Mouse (Mus musculus) layer of hippocampus, adult 8-10 months (tissue): ENCODE results near the gene Mpz. TPM values are rescaled to one million over a fixed set of nuclear protein-coding genes. Genes with fewer than 3 reads are reported as not detected.

Experiments
- total RNA-seq, 4 experiments: library from RNA; stranded (reverse); gene quantifications; 2 replicates each; pipeline ENCODE4 v1.2.4; 2022

The Mpz gene
- total RNA-seq, 4 experiments from 2014 or later, result not detected

Other genes starting within 250 kb of the Mpz start
- gene Fcrlb, start 237.8 kb upstream of the Mpz start, total RNA-seq, result under 1 TPM; 0.25 to 0.61 (median 0.41) TPM
- not detected for gene Fcrla, start 223.1 kb upstream of the Mpz start, total RNA-seq
- gene Fcgr2b, start 174.2 kb upstream of the Mpz start, total RNA-seq, result 10 to 100 TPM in 2 of 4 experiments, 1 to 10 TPM in 2; 4.2 to 46.4 (median 21.4) TPM
- gene Fcgr4, start 131.8 kb upstream of the Mpz start, total RNA-seq, result 1 to 10 TPM in 2 of 4 experiments, not detected in 2; 1.5 to 1.7 TPM
- gene Fcgr3, start 85.8 kb upstream of the Mpz start, total RNA-seq, result 10 to 100 TPM; 10.6 to 67.7 (median 34.1) TPM
- 1 to 10 TPM in 2 of 4 experiments, under 1 TPM in 2; 0.43 to 3.1 (median 1.3) TPM for gene Cfap126, start 36.8 kb upstream of the Mpz start, total RNA-seq
- gene Sdhc, start 108 bp upstream of the Mpz start, total RNA-seq, result 100 to 1,000 TPM; 201 to 206 (median 203) TPM
- gene Pcp4l1, start 45.6 kb downstream of the Mpz start, total RNA-seq, result 10 to 100 TPM; 42.4 to 47.5 (median 44.4) TPM
- gene Nr1i3, start 63.3 kb downstream of the Mpz start, total RNA-seq, result under 1 TPM in 2 of 4 experiments, not detected in 2; 0.10 to 0.36 TPM
- 10 to 100 TPM; 69.3 to 85.0 (median 74.9) TPM for gene Tomm40l, start 71.8 kb downstream of the Mpz start, total RNA-seq
- gene Apoa2, start 74.3 kb downstream of the Mpz start, total RNA-seq, result 1 to 10 TPM; 1.9 to 3.1 (median 2.5) TPM
- 10 to 100 TPM; 10.9 to 95.1 (median 48.8) TPM for gene Fcer1g, start 83.7 kb downstream of the Mpz start, total RNA-seq
- gene Adamts4, start 99.7 kb downstream of the Mpz start, total RNA-seq, result 10 to 100 TPM; 11.6 to 13.7 (median 12.4) TPM
- 100 to 1,000 TPM; 263 to 286 (median 271) TPM for gene Ndufs2, start 100.7 kb downstream of the Mpz start, total RNA-seq
- gene B4galt3, start 119.6 kb downstream of the Mpz start, total RNA-seq, result 10 to 100 TPM; 63.5 to 76.8 (median 70.2) TPM
- gene Ppox, start 130.5 kb downstream of the Mpz start, total RNA-seq, result 10 to 100 TPM; 28.5 to 37.1 (median 33.3) TPM
- 10 to 100 TPM; 53.7 to 63.6 (median 58.8) TPM for gene Usp21, start 137.3 kb downstream of the Mpz start, total RNA-seq
- gene Ufc1, start 144.3 kb downstream of the Mpz start, total RNA-seq, result 100 to 1,000 TPM; 101 to 113 (median 108) TPM
- gene Dedd, start 178.4 kb downstream of the Mpz start, total RNA-seq, result 10 to 100 TPM; 35.7 to 41.2 (median 38.2) TPM
- gene Nit1, start 194.9 kb downstream of the Mpz start, total RNA-seq, result 10 to 100 TPM; 40.1 to 54.1 (median 45.6) TPM
- gene Pfdn2, start 195.0 kb downstream of the Mpz start, total RNA-seq, result 100 to 1,000 TPM in 3 of 4 experiments, 10 to 100 TPM in 1; 97.7 to 171 (median 130) TPM
- gene Klhdc9, start 210.1 kb downstream of the Mpz start, total RNA-seq, result 10 to 100 TPM in 2 of 4 experiments, 1 to 10 TPM in 2; 5.1 to 11.7 (median 8.2) TPM
- 1 to 10 TPM; 5.6 to 7.6 (median 6.5) TPM for gene Nectin4, start 219.4 kb downstream of the Mpz start, total RNA-seq
- 1 to 10 TPM; 1.9 to 8.7 (median 4.9) TPM for gene Arhgap30, start 238.2 kb downstream of the Mpz start, total RNA-seq